Mouse (Mus musculus) gastrocnemius, adult 8-10 months (tissue): ENCODE data around the gene Krit1. TPM values are rescaled to one million over a fixed set of nuclear protein-coding genes. Genes with fewer than 3 reads are reported as not detected.
"Not testable (repeated sequence)": the region's sequence is repeated elsewhere in the genome, so short reads cannot be mapped to it uniquely, and the experiment has no call there.

ENCODE experiments used
- DNase-seq, 2 experiments: peaks; one replicate each; pipeline ENCODE4 v3.0.0; 2022; ENCODE audit warnings: low spot score in 2 of 2
- total RNA-seq, 4 experiments: library from RNA; stranded (reverse); gene quantifications; 2 replicates each; pipeline ENCODE4 v1.2.4; 2022

The Krit1 gene
- 10 to 100 TPM; 11.4 to 16.0 (median 12.7) TPM for total RNA-seq

GRCm38 (mm10) chr5:3802433-3803291 is at the start of gene Krit1, which contains the start of gene Ankib1:
Krit1 (plus strand) TSS chr5:3803184.
Ankib1 (minus strand) TSS chr5:3802925.
- DNase-seq = peak; percentile 71 to 82

DNA sequence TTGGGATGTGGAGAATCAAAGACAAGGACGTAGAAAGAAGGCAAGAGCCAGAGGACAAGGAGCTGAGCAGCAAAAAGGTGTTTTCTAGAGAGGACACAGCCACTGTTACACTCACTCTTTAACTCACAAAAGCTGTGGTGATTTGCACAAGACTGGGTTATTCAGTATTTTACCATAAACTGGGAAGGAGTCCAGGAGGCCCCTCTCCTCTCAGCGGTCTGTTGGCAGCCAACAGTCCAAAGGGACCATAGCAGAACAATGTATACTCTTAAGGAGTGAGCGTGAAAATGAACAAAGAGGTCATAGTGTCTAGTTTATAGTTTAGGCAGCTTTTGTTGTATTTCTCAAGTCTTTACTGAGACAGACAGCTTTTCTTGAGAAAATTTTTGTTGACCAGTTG is 31.5 kb upstream of the Krit1 start:
- DNase-seq = no peak

DNA sequence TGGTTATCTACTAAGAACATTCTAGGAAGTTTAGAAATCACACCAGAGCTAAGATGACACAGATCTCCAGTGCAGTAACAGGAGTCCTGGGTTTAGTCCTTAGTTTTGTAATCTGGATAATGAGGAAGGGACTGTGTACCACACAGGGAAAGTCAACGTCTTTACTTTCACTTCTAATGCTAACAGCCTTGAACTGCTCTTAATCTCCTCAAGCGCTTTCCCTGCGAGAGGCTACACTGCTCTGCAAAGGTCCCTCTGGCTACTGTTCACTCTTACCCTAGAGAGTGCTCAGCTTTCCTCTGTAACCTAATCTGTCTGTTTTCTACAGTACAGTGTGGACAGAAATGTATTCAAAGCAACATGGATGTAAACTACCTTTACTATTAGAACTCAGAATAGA is 31.0 kb upstream of the Krit1 start:
- no peak for DNase-seq

GRCm38 (mm10) chr5:3782670-3783069 is 20.3 kb upstream of the Krit1 start:
- no peak for DNase-seq

DNA sequence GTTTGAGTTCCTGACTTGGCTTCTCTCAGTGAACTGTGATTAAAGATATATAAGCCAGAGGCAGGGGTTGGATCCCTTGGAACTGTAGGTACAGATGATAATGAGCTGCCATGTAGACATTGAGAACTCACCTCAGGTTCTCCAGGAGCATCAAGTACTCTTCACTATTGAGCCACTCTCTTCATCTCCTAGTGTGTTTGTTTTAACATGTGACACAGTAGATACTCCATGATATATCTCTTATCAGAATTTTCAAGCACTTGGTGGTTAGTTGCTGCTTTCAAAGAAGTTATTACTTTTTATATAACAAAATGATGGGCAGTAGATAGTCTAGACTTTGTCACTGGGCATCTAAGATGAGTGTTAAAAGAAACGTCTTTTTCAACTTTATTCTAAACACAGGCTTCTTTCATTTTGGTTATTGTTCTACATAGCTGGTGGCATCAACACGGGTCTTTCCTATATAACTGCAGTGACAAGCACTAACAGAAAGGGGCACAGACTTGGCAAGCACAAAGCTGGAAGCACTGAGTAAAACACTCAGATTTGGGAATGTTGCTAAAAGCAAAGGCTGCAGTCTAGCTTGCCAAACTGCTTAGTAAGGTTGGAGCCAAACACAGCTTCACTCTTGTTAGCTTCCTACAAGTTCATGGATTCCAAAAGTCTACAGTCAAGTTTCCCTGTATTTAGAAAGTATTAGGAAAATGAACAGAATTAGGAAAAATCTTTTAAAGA is 18.9 kb upstream of the Krit1 start:
- DNase-seq = no peak

DNA sequence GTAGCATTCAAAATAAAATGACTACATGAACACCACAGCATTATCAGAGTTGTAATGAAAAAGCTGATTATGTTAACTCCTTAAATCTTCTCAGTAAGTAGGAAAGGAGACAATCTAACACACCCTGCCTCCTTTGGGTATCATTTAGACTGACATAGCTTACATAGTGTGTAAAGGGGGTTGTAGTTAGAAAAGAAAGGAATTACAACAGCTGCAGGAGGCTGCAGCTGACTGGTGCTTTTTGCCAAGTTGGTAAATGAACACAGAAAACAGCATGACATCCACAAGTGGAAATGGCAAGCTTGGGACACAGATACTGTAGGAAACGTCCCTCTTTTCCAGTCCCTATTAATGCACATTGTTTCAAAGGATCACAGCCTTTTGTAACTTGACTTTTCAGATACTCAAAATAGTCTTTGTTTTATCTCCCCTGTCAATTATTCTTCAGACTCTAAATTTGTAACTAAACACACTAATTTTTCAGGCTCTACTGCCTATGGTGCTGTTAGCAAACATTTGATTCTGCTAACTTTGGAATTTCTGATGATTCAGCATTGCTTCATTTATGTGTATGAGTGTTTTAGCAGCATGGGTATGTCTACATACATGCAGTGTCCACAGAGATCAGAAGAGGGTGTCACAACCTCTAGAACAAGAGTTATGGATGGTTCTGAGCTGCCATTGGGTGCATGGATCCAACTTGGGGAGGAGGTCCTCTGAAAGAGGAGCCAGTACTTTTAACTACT is 18.1 kb upstream of the Krit1 start:
- DNase-seq = no peak

DNA sequence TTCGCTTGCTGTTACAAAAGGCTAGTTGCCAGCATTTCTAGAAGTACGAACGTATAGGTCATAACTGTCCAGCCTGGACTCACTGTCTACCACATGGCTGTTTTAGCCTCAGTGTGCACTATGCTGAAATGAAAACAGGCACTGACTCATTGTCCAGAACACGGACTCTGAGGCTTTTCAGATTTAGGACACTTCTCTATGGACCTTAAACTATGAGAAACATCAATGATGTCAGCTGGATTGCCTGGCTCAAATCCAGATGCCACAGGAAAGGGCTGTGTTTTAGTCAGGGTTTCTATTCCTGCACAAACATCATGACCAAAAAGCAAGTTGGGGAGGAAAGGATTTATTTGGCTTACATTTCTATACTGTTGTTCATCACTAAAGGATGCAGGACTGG is 15.4 kb upstream of the Krit1 start:
- DNase-seq = no peak

- DNase-seq = no peak
These were observed 11.9 kb upstream of the Krit1 start for GRCm38 (mm10) chr5:3791048-3791447.

DNA sequence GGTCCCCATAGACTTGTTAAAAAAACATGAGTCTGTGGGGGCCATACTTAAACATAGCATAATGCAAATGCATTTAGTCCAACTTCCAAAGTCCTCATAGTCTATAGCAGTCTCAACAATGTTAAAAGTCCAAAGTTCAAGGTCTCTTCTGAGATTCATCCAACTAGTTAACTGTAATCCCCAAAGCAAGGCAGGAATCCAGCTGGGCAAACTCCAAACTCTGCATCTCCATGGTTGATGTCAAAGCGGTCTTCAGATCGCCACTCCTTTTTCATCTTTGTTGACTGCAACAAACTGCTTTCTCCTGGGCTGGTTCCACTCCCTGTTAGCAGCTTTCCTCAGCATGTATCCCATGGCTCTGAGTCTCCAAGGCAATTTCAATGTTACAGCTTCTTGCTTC is 5.9 kb upstream of the Krit1 start:
- DNase-seq = not testable (repeated sequence)

GRCm38 (mm10) chr5:3798656-3799055 is 4.3 kb upstream of the Krit1 start:
- DNase-seq = not testable (repeated sequence)

- DNase-seq = no peak
These were observed 2.9 kb upstream of the Krit1 start for GRCm38 (mm10) chr5:3800041-3800440.

- DNase-seq = no peak
These were observed 2.1 kb upstream of the Krit1 start for GRCm38 (mm10) chr5:3800881-3801280.

DNA sequence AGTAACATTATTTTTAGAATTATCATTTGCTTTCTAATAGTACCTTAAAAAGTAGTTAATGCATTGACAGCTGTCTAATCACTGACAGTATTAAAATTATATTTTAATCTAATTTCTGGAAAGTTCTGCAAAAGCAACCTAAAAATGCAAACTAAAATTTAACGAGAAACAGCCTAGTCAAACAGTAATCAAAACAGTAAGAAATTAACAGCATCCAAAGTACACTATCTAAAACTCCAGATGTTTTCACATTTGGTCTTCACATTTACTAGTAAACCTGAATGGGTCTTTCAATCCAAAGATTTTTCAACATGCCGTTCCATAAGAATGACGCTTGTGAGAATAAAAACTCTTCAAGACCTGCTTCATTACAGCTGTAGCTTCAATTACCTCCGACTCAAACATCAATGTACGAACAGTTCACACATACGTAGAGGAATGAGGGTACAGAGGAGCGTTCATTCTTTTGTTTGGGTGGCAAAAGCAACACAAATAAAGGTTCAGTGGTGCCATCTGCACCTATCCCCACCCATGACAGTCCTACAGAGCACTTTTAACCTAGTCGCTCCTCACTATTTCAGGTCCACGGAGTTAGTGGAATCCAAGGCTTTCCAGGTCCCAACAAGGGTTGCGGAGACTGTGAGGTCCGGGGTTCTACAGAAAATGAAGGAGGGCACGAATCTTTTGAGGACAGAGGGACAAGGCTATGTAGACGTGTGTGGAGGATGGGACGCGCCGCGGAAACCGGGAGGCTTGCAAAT is 1.1 kb upstream of the Krit1 start:
- DNase-seq = no peak

DNA sequence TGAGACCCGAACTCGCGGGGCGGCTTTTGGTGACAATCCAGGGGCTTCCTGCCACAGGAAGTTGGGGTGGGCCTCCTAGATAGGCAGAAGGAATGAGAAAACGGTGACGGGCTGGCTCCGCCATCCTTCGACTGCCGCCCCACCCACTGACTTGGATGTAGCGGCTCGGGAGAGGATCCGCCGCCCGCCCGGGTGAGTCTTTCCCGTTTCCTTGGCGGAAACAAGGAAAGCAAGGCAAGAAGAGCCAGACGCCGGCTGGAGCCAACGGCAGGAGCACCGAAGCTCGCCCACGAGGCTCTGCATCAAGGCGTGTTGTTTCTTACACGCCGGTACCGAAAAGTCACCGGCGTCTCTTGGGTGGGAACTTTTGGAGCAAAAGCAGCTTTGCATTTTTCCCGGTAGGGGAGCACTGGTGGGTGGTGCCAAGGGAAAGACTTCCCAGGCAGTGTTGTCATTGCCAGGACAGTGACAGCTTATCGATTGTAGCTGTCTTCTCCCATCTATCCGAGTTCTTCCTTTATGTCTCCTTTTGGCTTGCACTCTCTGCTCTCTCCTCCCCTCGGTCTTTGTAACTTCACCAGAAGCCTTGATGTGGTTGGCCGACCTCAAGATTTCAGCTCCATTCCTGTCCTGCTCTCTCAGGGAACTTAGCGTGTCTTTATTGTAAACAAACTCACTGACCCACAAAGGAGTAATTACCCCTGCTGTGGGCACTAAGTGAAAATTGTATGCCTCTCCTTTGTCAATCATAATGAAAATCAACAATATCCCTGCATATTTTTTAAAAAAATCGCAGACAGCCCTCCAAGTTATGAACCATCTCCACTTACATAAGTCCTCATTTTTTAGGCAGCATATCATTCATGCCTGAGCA is 545 bp downstream of the Krit1 start:
- no peak for DNase-seq

DNA sequence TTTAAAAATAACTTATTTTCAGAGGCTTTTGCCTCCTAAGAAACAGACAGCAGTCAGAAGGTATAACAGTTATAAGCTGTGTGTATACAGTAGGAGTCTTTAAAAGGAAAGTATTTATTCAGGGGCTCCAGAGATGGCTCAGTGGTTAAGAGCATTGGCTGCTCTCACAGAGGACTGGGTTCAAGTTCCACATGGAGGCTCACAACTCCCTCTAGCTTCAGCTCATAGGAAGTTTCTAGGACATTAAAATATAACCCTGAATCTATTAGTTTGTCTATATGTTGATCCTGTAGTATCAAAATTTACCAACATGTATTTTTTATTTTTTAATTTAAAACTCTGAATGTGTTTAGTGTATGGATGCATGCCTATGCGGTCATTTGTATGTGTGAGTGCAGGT is 5.5 kb downstream of the Krit1 start:
- no peak for DNase-seq

DNA sequence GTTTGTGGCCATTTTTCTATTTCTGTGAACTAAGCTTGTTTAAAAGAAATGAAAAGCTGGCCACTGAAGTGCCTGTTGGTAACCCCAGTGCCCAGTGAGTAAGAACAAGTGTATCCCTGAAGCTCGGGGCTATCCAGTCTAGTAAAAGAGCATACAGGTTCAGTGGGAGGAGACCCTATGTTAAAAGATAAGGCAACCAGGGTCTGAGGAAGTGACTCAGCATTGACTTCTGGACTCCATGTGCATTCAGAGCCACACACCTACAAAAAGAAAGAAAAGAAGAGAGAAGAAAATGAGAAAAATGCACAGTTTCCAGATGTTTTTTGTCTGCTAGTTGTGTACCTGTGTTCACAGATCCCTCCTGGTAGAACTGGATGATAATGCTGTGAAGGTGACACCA is 31.1 kb downstream of the Krit1 start:
- no peak for DNase-seq

GRCm38 (mm10) chr5:3845026-3845425 is 42.0 kb downstream of the Krit1 start, which contains the start of gene Lrrd1:
Lrrd1 (plus strand) TSS chr5:3845173.
- no peak for DNase-seq

DNA sequence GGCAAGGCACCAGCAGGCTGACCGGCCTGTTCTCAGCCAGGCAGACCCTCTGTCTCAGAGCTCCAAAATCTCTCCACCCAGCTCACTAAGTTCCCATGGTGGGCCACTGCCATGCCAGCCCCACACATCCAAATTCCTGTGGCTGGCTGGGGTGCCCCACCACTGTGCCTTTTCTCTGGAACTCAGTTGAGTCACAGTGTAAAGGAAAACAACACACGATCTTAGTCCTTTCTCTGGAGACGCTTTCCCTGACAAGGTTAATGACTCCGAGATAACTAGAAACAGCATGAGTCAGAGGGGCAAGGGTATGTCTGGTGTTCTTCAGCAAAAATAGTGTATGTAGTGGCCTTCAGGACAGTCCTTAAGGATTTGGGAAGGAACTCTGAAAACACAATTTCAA is 67.2 kb downstream of the Krit1 start:
- DNase-seq = no peak

DNA sequence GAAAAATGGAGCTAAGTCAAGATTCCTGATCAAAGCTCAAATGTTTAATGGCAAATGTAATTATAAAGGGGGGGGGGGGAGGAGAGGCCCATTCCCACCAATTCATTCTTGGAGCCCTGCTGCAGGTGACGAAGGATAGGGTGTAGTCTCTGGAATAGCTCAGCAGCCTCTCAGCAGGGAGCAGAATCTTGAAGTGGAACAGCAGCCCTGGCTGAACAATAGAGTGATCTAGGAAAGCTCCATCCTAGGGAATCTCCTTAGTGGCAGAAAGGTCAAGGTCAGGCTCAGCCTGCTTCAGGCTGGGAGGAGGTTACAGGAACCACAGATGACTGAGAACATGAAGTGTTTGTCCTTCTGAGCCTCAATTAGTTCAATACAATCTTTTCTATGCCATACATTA is 69.4 kb downstream of the Krit1 start:
- DNase-seq = no peak

- DNase-seq = no peak
These were observed 70.5 kb downstream of the Krit1 start for GRCm38 (mm10) chr5:3873485-3873884.
